Mouse (Mus musculus) heart, adult 2 months (tissue): ENCODE results near the gene Rpain. TPM values are rescaled to one million over a fixed set of nuclear protein-coding genes. Genes with fewer than 3 reads are reported as not detected.

Source experiments
- DNase-seq, 2 experiments: peaks; one replicate each; pipeline ENCODE4 v3.0.0; 2021
- H3K27ac ChIP-seq: fragments of 200-600 bp; 2 replicates; pipeline ENCODE4 v1.8.1; 2022
- H3K27me3 ChIP-seq: fragments of 200-500 bp; 2 replicates; pipeline ENCODE4 v1.6.1; 2012; ENCODE audit warnings: mild to moderate bottlenecking, low read length, inconsistent platforms, mixed read lengths; ENCODE audit not compliant: control insufficient read depth, insufficient read depth
- H3K36me3 ChIP-seq: fragments of 200-500 bp; 2 replicates; pipeline ENCODE4 v1.6.1; 2012; ENCODE audit warnings: low read length, inconsistent platforms; ENCODE audit not compliant: control insufficient read depth, insufficient read depth
- H3K4me1 ChIP-seq: fragments of 200-500 bp; 2 replicates; pipeline ENCODE4 v1.6.1; 2011; ENCODE audit warnings: low read length; ENCODE audit not compliant: control insufficient read depth, insufficient read depth
- H3K4me3 ChIP-seq: fragments of 200-600 bp; 2 replicates; pipeline ENCODE4 v1.8.1; 2022
- H3K79me2 ChIP-seq: fragments of 200-500 bp; replicated peaks from 2 replicates; pipeline ENCODE4 v1.6.1; 2012; ENCODE audit warnings: mild to moderate bottlenecking, inconsistent platforms, low read length, moderate library complexity, mixed read lengths; ENCODE audit not compliant: control insufficient read depth, insufficient read depth
- H3K9ac ChIP-seq: fragments of 200-500 bp; 2 replicates; pipeline ENCODE4 v1.6.1; 2012; ENCODE audit warnings: low read depth, mild to moderate bottlenecking, control low read depth, inconsistent platforms, low read length, mixed read lengths
- CTCF ChIP-seq: fragments of 200-600 bp; IDR thresholded peaks from 2 replicates; pipeline ENCODE4 v1.8.1; 2022; ENCODE audit warnings: antibody characterized with exemption, mild to moderate bottlenecking, moderate library complexity
- EP300 ChIP-seq: fragments of 200-500 bp; IDR thresholded peaks from 2 replicates; pipeline ENCODE4 v1.6.1; 2011; ENCODE audit warnings: low read depth, low read length, control low read depth; ENCODE audit not compliant: insufficient read depth
- POLR2A ChIP-seq: fragments of 200-500 bp; IDR thresholded peaks from 2 replicates; pipeline ENCODE4 v1.6.1; 2011; ENCODE audit warnings: mild to moderate bottlenecking, low read depth, low read length, control low read depth; ENCODE audit not compliant: insufficient read depth
- WGBS: fragments of 180-500 bp; shearing (Covaris S2); methylation state at CpG from one replicate; pipeline ENCODE4 v1.1.7; 2018; 5-methylcytosine and 5-hydroxymethylcytosine counted together
- intact Hi-C: fragments of 180-260 bp; cut with DNase I; formaldehyde crosslinking; loops from one replicate; pipeline ENCODE4 v1.15.1; 2025
- polyA plus RNA-seq: library from polyadenylated mRNA; depleted of rRNA; stranded (reverse); fragments of >200 nt; gene quantifications from 2 replicates; pipeline ENCODE4 v1.2.3, GENCODE M21; 2012
- total RNA-seq, 2 experiments: library from RNA; stranded (reverse); gene quantifications; 2 replicates each; pipeline ENCODE4 v1.2.3; 2021

Rpain gene
- total and polyA plus RNA-seq, 3 experiments = 13.8 to 16.3 (median 14.8) TPM

DNA sequence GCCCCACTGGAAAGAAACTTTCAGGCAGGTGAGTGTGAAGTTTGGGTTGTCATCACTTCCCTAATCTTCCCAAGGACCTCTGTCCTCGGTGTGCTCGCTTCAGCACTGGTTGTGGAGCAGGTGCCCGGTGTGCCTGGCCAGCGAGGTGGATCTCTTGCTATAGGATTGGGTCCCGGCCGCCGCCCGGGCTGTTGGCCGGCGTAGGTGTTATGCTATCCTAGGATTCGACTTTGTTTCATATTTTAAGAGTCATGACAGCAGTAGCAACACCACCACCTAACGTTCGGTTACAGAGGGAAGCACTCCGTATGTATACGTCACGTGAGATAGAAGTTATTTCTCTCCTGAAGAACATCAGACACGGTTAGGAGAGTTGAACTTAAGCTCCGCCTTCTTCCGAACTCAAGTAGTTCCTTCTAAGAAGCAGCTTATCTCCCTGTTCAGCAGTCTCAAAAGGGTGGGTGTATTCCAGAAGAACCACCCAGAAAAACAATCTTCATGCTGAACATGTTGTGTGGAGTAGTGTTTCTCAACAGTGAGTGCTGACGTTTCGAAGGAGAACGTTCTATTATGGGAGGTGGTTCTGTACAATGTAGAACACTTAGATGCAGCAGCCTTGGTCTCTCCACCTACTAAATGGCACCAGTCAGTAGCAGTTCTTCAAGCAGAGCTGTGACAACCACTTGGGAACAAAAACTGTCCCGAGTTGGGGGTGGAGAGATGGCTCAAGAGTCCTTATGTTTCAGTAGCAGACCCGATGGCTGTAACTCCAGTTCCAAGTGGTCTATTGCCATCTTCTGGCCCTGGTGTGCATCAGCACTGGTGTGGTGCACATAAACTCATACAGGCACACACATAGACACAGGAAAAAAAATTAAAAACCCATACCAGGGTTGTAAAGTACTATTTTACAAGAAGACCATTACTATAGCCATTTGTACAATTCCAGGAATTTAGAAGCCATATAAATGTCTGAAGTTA is 837 bp downstream of the Rpain start:
- Histone ChIP-seq H3K4me3 (peak overlapping the region; percentile 91), H3K4me1 (peaks cover 8% of the 10 kb centered on the region), H3K36me3 (peaks cover 7% of the 10 kb centered on the region), H3K27ac (peak overlapping the region; percentile 94), H3K79me2 (peaks cover 2% of the 10 kb centered on the region; the same call in 1 of the 2 replicates), H3K9ac (peak overlapping the region; percentile 69), H3K27me3 (no peaks in the 10 kb centered on the region)
- intact Hi-C loops = loop anchor here (1.0 kb wide), 1 partner anchor 48 kb away; the partner anchor contains the start of genes Derl2 and Mis12
- 12% methylated on average over 24 of the region's 24 CpGs for WGBS
- no peak for TF ChIP-seq POLR2A
- no peak for TF ChIP-seq EP300
- TF ChIP-seq CTCF = 0 out of 2 replicates have a peak, but pooled peaks have one; percentile 1
- no peak for DNase-seq

DNA sequence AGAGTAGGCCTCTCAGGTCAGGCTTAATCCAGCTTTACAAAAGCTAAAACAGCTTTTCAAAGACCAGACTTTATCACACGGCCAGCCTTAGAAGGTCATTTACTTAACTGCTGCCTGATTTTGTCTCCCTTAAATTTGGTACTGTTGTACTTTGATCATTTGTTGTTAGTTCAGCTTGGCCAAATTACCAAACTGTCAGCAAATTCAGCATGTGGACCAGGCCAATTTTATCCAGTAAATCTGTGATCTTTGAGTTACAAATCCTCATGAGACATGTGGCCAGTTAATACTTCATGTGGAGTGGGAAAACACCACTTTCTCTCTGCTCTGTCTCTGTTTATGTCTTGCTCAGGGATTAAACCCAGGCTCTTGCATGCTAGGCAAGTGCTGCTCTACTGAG is 2.6 kb downstream of the Rpain start:
- DNase-seq = no peak
- no peak overlapping the region for H3K4me3 ChIP-seq
- TF ChIP-seq CTCF (no peak), POLR2A (no peak), EP300 (no peak)
- peaks cover 7% of the 10 kb centered on the region for H3K36me3 ChIP-seq
- no peak overlapping the region for H3K27ac ChIP-seq
- peaks cover 8% of the 10 kb centered on the region for H3K4me1 ChIP-seq
- H3K27me3 ChIP-seq = no peaks in the 10 kb centered on the region
- 73% methylated on average over 1 of the region's 1 CpGs for WGBS
- peaks cover 2% of the 10 kb centered on the region; the same call in 1 of the 2 replicates for H3K79me2 ChIP-seq
- no peak overlapping the region for H3K9ac ChIP-seq
- intact Hi-C loops = no loop called here

GRCm38 (mm10) chr11:70973947-70974346 is 3.9 kb downstream of the Rpain start:
- Histone ChIP-seq H3K27ac (no peak overlapping the region), H3K36me3 (no peaks in the 10 kb centered on the region), H3K4me3 (no peak overlapping the region), H3K27me3 (no peaks in the 10 kb centered on the region), H3K9ac (no peak overlapping the region), H3K4me1 (peaks cover 6% of the 10 kb centered on the region), H3K79me2 (peaks cover 2% of the 10 kb centered on the region; the same call in 1 of the 2 replicates)
- WGBS = 73% methylated on average over 4 of the region's 4 CpGs
- peak; percentile 38 for TF ChIP-seq CTCF
- no peak for TF ChIP-seq POLR2A
- no peak for DNase-seq
- intact Hi-C loops = no loop called here

- Histone ChIP-seq H3K27me3 (no peaks in the 10 kb centered on the region), H3K9ac (no peak overlapping the region), H3K27ac (no peak overlapping the region), H3K4me1 (peaks cover 3% of the 10 kb centered on the region), H3K36me3 (no peaks in the 10 kb centered on the region), H3K79me2 (no peaks in the 10 kb centered on the region), H3K4me3 (no peak overlapping the region)
- intact Hi-C loops = no loop called here
- no peak for TF ChIP-seq EP300
- no peak for TF ChIP-seq CTCF
- TF ChIP-seq POLR2A = no peak
- 63% methylated on average over 2 of the region's 2 CpGs for WGBS
- DNase-seq = no peak
These were observed 5.2 kb downstream of the Rpain start for GRCm38 (mm10) chr11:70975193-70975592.

GRCm38 (mm10) chr11:70977293-70977692 is 7.3 kb downstream of the Rpain start:
- no peaks in the 10 kb centered on the region for H3K4me1 ChIP-seq
- TF ChIP-seq POLR2A (no peak), EP300 (no peak), CTCF (no peak)
- no peaks in the 10 kb centered on the region for H3K79me2 ChIP-seq
- WGBS = 85% methylated on average over 6 of the region's 6 CpGs
- intact Hi-C loops = no loop called here
- no peak for DNase-seq
- no peaks in the 10 kb centered on the region for H3K27me3 ChIP-seq
- H3K27ac ChIP-seq = no peak overlapping the region
- no peak overlapping the region for H3K4me3 ChIP-seq
- no peaks in the 10 kb centered on the region for H3K36me3 ChIP-seq
- no peak overlapping the region for H3K9ac ChIP-seq

DNA sequence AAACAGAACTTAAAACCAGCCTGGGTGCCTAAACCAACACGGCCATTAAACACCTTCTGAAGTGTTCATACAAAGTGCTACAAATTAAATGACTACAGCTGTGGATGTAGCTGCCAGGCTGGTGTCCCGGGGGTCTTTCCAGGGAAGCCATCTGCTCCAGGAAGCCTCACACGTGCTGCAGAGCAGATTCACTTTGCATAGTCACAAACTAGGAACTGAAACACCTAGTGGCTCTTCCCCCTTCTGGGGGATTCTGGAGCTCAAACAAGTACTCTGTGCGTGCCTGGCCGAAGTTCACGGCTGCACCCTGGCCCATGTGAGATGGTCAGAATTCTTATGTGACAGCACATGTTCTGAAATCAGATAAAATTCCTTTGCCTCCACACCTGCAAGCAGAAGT is 10.2 kb downstream of the Rpain start:
- 69% methylated on average over 6 of the region's 6 CpGs for WGBS
- H3K9ac ChIP-seq = no peak overlapping the region
- no peak overlapping the region for H3K4me3 ChIP-seq
- no peaks in the 10 kb centered on the region for H3K27me3 ChIP-seq
- TF ChIP-seq CTCF = no peak
- no peak for TF ChIP-seq EP300
- TF ChIP-seq POLR2A = no peak
- peaks cover 3% of the 10 kb centered on the region; the same call in 1 of the 2 replicates for H3K79me2 ChIP-seq
- DNase-seq = no peak
- no peaks in the 10 kb centered on the region for H3K36me3 ChIP-seq
- H3K27ac ChIP-seq = no peak overlapping the region
- H3K4me1 ChIP-seq = peaks cover 3% of the 10 kb centered on the region
- intact Hi-C loops = no loop called here
